Mouse (Mus musculus) G1E (cell line): ENCODE results near the gene Tdrd1. TPM values are rescaled to one million over a fixed set of nuclear protein-coding genes. Genes with fewer than 3 reads are reported as not detected.
A peak's percentile ranks its signal among the peaks of the same experiment; 100 is the strongest.

Experiments
- ATAC-seq: 2 replicates; pipeline ENCODE4 v1.8.0; 2016; ENCODE audit warnings: mild to moderate bottlenecking; ENCODE audit not compliant: insufficient number of reproducible peaks, poor library complexity, low FRiP score, severe bottlenecking; ENCODE audit errors: extremely low read depth
- DNase-seq: peaks from one replicate; pipeline ENCODE4 v3.0.0; 2012; ENCODE audit warnings: low spot score
- H3K27me3 ChIP-seq: 2 replicates; pipeline ENCODE4 v1.6.1; 2012; ENCODE audit warnings: mild to moderate bottlenecking, low read length, inconsistent platforms; ENCODE audit not compliant: insufficient read depth
- H3K36me3 ChIP-seq: replicated peaks from 2 replicates; pipeline ENCODE3; 2012; ENCODE audit warnings: mild to moderate bottlenecking, inconsistent platforms
- H3K4me1 ChIP-seq: 2 replicates; pipeline ENCODE4 v1.6.1; 2012; ENCODE audit warnings: low read depth, low read length, inconsistent platforms, mixed read lengths; ENCODE audit not compliant: insufficient read depth
- H3K4me3 ChIP-seq: 2 replicates; pipeline ENCODE4 v1.5.1; 2012; ENCODE audit warnings: low read depth, mild to moderate bottlenecking, inconsistent platforms, low read length, moderate library complexity, mixed read lengths
- H3K9me3 ChIP-seq: replicated peaks from 2 replicates; pipeline ENCODE4 v1.6.1; 2012; ENCODE audit warnings: inconsistent platforms
- CTCF ChIP-seq: IDR thresholded peaks from 2 replicates; pipeline ENCODE4 v1.5.1; 2012; ENCODE audit warnings: low read depth, low read length, inconsistent platforms, mixed read lengths
- GATA1 ChIP-seq: IDR thresholded peaks from 2 replicates; pipeline ENCODE4 v1.6.1; 2012; ENCODE audit warnings: borderline replicate concordance, low read length, inconsistent platforms, mixed read lengths
- GATA2 ChIP-seq: IDR thresholded peaks from 2 replicates; pipeline ENCODE4 v1.6.1; 2012; ENCODE audit warnings: low read depth, low read length, inconsistent platforms, borderline replicate concordance
- POLR2AphosphoS5 ChIP-seq: IDR thresholded peaks from 2 replicates; pipeline ENCODE4 v1.6.1; 2012; ENCODE audit warnings: low read depth, low read length, inconsistent platforms; ENCODE audit not compliant: insufficient replicate concordance
- TAL1 ChIP-seq: conservative IDR thresholded peaks from 2 replicates; pipeline ENCODE4 v1.6.1; 2012; ENCODE audit warnings: low read depth, low read length, inconsistent platforms, mixed read lengths
- polyA plus RNA-seq: library from polyadenylated mRNA; stranded (reverse); fragments of >175 nt; gene quantifications from 2 replicates; pipeline ENCODE4 v1.2.3, GENCODE M21; 2012
- total RNA-seq, 2 experiments: library from RNA; stranded (forward) in 1 of 2; stranded (reverse) in 1 of 2; fragments of 200-1000 nt in 1 of 2; fragments of >200 nt in 1 of 2; fragmentation: Nextera tagmentation in 1 of 2; gene quantifications; 2 replicates each; pipeline ENCODE4 v1.2.3; 2014 to 2017

Gene Tdrd1
- total and polyA plus RNA-seq, 3 experiments = 0.05 TPM; not detected in 2

DNA sequence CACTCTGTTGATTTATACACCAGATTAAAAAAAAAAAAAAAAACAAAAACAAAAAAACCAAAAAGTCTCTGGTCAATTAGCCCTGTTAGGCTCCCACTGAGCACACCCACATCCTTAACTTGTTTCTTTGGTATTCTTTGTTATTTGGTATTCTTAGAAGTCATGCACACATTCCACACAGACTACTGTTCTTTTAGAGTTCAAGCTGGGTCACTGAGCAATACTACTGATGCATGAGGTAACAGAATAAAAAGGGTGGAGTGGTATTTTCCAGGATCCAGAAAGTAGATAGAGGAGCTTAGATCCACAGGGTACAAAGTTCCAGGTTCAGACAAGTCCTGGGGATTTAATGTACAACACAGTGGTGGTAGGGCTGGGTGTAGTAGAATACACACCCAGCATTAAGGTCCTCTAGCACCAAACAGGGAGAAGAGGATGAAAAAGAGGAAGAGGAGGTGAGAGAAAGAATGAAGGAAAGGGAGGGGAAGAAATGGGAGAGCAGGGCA is 15.3 kb upstream of the Tdrd1 start:
- no peak for ATAC-seq

DNA sequence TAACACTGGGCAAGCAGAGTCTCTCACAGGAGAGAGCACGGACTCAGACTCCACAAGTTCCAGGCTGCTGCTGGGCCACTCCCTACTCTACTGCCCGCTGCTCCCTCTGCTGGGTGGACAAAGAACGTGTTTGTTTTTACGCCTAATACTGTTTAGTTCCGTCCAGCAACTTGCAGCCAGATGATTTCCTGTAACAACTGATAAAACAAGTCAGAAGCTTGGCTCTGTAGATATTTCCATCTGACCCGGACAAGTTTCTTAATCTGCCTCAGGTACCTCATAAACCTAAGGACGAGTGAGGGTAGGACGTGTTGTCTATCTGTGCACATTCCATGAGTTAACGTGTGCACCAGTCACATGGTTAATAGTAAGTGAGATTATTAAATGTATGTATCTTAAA is 14.4 kb upstream of the Tdrd1 start:
- peak; percentile 82 for ATAC-seq
- peaks cover 59% of the 10 kb centered on the region for H3K4me1 ChIP-seq
- DNase-seq = peak; percentile 33
- no peaks in the 10 kb centered on the region for H3K27me3 ChIP-seq
- no peak for TF ChIP-seq POLR2AphosphoS5
- peak; percentile 46; the same call in 1 of the 2 replicates for TF ChIP-seq TAL1
- peak; percentile 34 for TF ChIP-seq CTCF
- H3K36me3 ChIP-seq = peaks cover 81% of the 10 kb centered on the region
- H3K9me3 ChIP-seq = no peaks in the 10 kb centered on the region
- no peak overlapping the region; the same call in 1 of the 2 replicates for H3K4me3 ChIP-seq

More for the DNA sequence above, 15.3 kb upstream of the Tdrd1 start:
- Histone ChIP-seq H3K27me3 (no peaks in the 10 kb centered on the region), H3K4me3 (no peak overlapping the region), H3K4me1 (peaks cover 58% of the 10 kb centered on the region), H3K36me3 (peaks cover 78% of the 10 kb centered on the region), H3K9me3 (no peaks in the 10 kb centered on the region)
- TF ChIP-seq GATA1 (no peak), CTCF (no peak), POLR2AphosphoS5 (no peak), TAL1 (no peak), GATA2 (no peak)
- no peak for DNase-seq

DNA sequence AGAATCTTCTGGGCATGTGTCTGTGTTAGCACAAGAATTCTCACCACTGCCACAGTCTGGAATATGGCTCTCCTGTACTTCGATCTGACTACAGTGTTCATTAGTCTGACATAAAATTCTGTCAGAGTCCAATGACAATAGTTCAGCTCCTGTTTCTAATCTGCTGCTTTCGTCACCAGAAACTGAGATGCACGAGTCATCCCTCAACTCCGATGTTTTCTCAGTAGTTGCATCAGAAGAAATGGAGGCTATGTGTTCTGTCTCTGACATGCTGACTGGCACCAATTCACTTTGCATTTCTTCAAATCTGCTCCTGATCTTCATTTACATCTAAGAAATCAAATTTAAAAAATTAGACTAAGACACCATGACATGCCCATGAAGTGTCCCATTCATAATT is 12.6 kb upstream of the Tdrd1 start:
- DNase-seq = no peak
- peaks cover 63% of the 10 kb centered on the region for H3K4me1 ChIP-seq
- TF ChIP-seq GATA1 (no peak), POLR2AphosphoS5 (no peak), CTCF (no peak), TAL1 (no peak), GATA2 (no peak)
- no peak overlapping the region for H3K4me3 ChIP-seq
- no peaks in the 10 kb centered on the region for H3K27me3 ChIP-seq
- no peaks in the 10 kb centered on the region for H3K9me3 ChIP-seq
- ATAC-seq = no peak
- peaks cover 75% of the 10 kb centered on the region for H3K36me3 ChIP-seq

DNA sequence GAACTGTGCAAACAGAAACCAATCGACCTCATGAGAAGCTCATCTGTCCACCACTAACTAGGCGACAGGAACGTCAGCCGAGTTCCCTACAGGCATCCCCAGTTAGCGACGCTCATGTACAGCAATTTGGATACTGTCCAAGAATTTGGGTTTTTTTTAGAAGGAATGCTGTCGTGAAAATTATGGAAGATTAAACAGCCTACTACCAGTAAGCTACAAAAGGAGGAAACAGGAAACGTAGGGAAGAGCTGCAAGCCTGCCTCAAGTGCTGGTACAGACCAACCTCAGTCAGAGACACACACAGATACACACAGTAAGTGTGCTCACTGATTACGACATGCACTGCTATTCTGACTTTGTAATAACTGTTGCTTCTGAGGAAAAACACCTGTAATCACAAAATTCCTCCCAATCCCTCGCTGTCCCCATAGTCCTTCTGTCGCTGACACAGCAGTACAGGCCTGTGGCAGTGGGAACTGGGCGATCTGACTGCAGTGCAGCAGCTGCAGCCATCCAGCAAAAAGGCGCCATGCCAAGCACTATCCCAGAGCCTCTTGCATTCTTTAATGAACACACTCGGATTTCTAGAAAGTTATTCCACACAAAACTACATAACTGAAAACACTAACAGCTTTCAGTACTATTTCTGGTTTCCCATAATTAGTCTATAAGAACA is 8.0 kb upstream of the Tdrd1 start:
- TF ChIP-seq GATA2 = no peak
- TF ChIP-seq GATA1 = no peak
- no peak for TF ChIP-seq TAL1
- no peak for TF ChIP-seq CTCF
- TF ChIP-seq POLR2AphosphoS5 = no peak
- no peak overlapping the region for H3K4me3 ChIP-seq
- ATAC-seq (no peak), DNase-seq (no peak)
- peaks cover 53% of the 10 kb centered on the region for H3K36me3 ChIP-seq
- H3K4me1 ChIP-seq = peaks cover 45% of the 10 kb centered on the region
- no peaks in the 10 kb centered on the region for H3K9me3 ChIP-seq
- H3K27me3 ChIP-seq = no peaks in the 10 kb centered on the region

DNA sequence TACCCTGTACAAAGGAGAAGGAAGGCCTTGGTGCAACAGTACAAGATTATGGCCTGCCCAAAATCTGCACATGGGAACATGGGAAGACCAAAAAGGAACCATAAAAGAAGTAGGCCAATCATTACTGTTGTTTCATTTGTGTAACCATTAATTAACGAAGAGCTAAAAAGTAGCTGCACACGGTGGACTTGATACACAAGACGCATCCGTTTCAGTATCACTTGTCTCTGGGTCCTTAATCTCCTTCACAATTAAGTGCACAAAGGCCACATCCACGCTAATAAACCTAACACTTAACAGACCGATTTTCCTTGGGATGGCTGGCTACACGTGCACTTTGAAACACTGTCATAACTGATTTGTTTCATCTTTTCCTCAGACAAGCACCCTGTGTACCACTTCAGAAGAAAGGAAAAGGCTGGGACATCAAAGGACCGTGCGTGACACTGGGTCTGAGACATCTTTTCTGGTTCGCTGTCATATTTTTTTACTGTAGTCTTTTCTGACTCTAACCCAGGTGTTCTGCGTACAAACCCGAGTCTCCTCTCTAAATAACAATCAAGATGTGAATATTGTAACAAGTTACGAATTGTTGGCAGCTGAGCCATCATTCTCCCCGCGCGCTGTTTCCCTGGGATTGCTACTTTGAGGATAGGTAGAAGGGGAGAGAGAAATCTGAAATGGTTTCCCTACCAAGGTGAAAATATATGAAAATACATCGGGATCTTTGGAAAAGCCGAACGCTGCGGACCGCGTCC is 4.8 kb upstream of the Tdrd1 start:
- H3K27me3 ChIP-seq = peaks cover 15% of the 10 kb centered on the region
- no peak for TF ChIP-seq GATA1
- no peak for TF ChIP-seq CTCF
- TF ChIP-seq TAL1 = no peak
- TF ChIP-seq GATA2 = no peak
- no peak for TF ChIP-seq POLR2AphosphoS5
- H3K4me1 ChIP-seq = peaks cover 33% of the 10 kb centered on the region
- DNase-seq (no peak), ATAC-seq (no peak)
- peaks cover 2% of the 10 kb centered on the region; the same call in 1 of the 2 replicates for H3K9me3 ChIP-seq
- peaks cover 23% of the 10 kb centered on the region for H3K36me3 ChIP-seq
- peak overlapping the region; percentile 99 for H3K4me3 ChIP-seq

DNA sequence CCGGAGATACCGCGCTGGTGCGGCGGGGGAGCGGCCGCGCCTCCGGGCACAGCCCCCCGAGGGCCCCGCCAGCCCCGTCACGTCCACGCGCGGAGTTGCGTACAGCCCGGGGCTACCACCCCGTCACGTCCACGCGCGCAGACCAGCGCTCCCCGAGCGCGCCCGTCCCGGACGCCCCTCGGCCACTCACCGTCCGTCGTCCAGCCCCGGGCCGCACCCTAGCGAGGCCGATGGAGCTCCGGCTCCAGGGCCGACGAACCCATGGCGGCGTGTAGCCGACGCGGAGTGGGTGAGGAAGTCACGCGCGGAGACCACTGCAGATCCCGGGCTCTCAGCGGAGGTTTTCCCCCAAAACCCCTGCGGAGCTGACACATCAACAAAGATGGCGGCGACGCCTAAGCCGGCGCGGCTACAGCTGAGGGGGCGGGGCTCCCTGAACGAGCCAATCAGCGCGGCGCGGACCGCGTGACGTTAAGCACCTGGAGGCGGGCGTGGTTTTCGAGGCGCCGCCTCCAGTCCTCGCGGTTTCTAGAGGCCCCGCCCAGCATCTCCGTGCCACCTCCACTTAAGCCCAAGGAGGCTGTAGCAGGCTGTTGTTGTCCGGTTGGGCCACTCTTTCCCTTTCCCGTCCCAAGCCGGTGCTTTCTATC is 4.1 kb upstream of the Tdrd1 start, which contains the start of gene Ccdc186:
Gene Ccdc186 (minus strand): TSS at position 393 of the 650 bp plus-strand sequence.
- Histone ChIP-seq H3K9me3 (peaks cover 2% of the 10 kb centered on the region; the same call in 1 of the 2 replicates), H3K4me1 (peaks cover 30% of the 10 kb centered on the region), H3K27me3 (peaks cover 20% of the 10 kb centered on the region), H3K36me3 (peaks cover 19% of the 10 kb centered on the region), H3K4me3 (peak within 1 kb of the TSS; percentile 99)
- TF ChIP-seq GATA1 (no peak), POLR2AphosphoS5 (no peak), TAL1 (no peak), GATA2 (no peak), CTCF (no peak)
- peak; percentile 97 for ATAC-seq
- peak; percentile 89 for DNase-seq
